Mouse (Mus musculus): ENCODE results near the gene Specc1l. TPM values are rescaled to one million over a fixed set of nuclear protein-coding genes. Genes with fewer than 3 reads are reported as not detected.

Specc1l gene
- polyA plus RNA-seq, 1 experiment: 31.6 TPM

DNA sequence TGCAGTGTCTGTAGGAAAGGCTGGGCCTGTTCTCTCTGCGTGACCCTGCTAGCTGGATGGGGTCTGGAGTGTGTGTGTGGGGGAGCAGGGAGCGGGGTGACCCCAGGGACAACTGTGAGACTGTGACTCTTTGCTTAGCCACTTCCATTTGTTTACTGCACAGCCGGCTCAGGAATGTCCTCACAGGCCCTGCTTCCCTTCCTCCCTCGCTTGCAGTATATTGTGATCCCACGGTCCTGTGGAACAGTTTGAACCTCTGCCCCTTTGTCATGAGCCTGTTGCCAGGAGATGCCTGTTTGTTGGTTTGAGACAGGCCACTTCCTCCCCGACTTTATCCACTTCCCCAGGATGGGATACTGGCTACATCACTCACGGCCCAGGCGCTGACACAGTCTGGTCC is 35.4 kb upstream of the Specc1l start:
- peaks cover 6% of the 10 kb centered on the region; the same call in 1 of the 2 replicates for H3K36me3 ChIP-seq (ENCODE audit: control insufficient read depth, insufficient read depth, low read length)
- H3K27ac ChIP-seq (ENCODE audit: control insufficient read depth, insufficient read depth, low read length): no peak overlapping the region
- DNase-seq: no peak
- H3K4me1 ChIP-seq (replicated peaks; ENCODE audit: control insufficient read depth, insufficient read depth, low read length): no peaks in the 10 kb centered on the region
- no peak overlapping the region for H3K4me3 ChIP-seq (ENCODE audit: control insufficient read depth, insufficient read depth, low read length)
- WGBS: 94% methylated on average over 8 of the region's 8 CpGs
- H3K27me3 ChIP-seq (ENCODE audit: control insufficient read depth, insufficient read depth, low read length): no peaks in the 10 kb centered on the region
- TF ChIP-seq POLR2A (IDR thresholded peaks at IDR 0.05; ENCODE audit: control insufficient read depth, extremely low read depth, insufficient read depth, low read length, poor library complexity): no peak
- no peak for TF ChIP-seq CTCF (IDR thresholded peaks at IDR 0.05; ENCODE audit: borderline replicate concordance, control insufficient read depth, extremely low read depth, insufficient read depth, low read length, poor library complexity)

- no peak overlapping the region for H3K4me3 ChIP-seq (ENCODE audit: control insufficient read depth, insufficient read depth, low read length)
- H3K27ac ChIP-seq (ENCODE audit: control insufficient read depth, insufficient read depth, low read length): no peak overlapping the region
- DNase-seq: no peak
- no peaks in the 10 kb centered on the region for H3K27me3 ChIP-seq (ENCODE audit: control insufficient read depth, insufficient read depth, low read length)
- WGBS: 98% methylated on average over 5 of the region's 5 CpGs
- no peak for TF ChIP-seq CTCF (IDR thresholded peaks at IDR 0.05; ENCODE audit: borderline replicate concordance, control insufficient read depth, extremely low read depth, insufficient read depth, low read length, poor library complexity)
- TF ChIP-seq POLR2A (IDR thresholded peaks at IDR 0.05; ENCODE audit: control insufficient read depth, extremely low read depth, insufficient read depth, low read length, poor library complexity): no peak
- H3K4me1 ChIP-seq (replicated peaks; ENCODE audit: control insufficient read depth, insufficient read depth, low read length): no peaks in the 10 kb centered on the region
- H3K36me3 ChIP-seq (ENCODE audit: control insufficient read depth, insufficient read depth, low read length): peaks cover 6% of the 10 kb centered on the region; the same call in 1 of the 2 replicates
Measured at GRCm38 (mm10) chr10:75178911-75179310, 33.0 kb upstream of the Specc1l start.

GRCm38 (mm10) chr10:75182151-75182774 is 29.6 kb upstream of the Specc1l start:
- peak; percentile 73 for DNase-seq
- Histone ChIP-seq H3K27ac (ENCODE audit: control insufficient read depth, insufficient read depth, low read length) (no peak overlapping the region), H3K4me3 (ENCODE audit: control insufficient read depth, insufficient read depth, low read length) (no peak overlapping the region), H3K36me3 (ENCODE audit: control insufficient read depth, insufficient read depth, low read length) (peaks cover 6% of the 10 kb centered on the region; the same call in 1 of the 2 replicates), H3K27me3 (ENCODE audit: control insufficient read depth, insufficient read depth, low read length) (no peaks in the 10 kb centered on the region), H3K4me1 (replicated peaks; ENCODE audit: control insufficient read depth, insufficient read depth, low read length) (no peaks in the 10 kb centered on the region)
- WGBS: 59% methylated on average over 14 of the region's 14 CpGs
- TF ChIP-seq POLR2A (IDR thresholded peaks at IDR 0.05; ENCODE audit: control insufficient read depth, extremely low read depth, insufficient read depth, low read length, poor library complexity) (no peak), CTCF (IDR thresholded peaks at IDR 0.05; ENCODE audit: borderline replicate concordance, control insufficient read depth, extremely low read depth, insufficient read depth, low read length, poor library complexity) (peak; percentile 88)

- DNase-seq: no peak
- 98% methylated on average over 9 of the region's 9 CpGs for WGBS
- Histone ChIP-seq H3K27ac (ENCODE audit: control insufficient read depth, insufficient read depth, low read length) (no peak overlapping the region), H3K4me3 (ENCODE audit: control insufficient read depth, insufficient read depth, low read length) (no peak overlapping the region), H3K36me3 (ENCODE audit: control insufficient read depth, insufficient read depth, low read length) (peaks cover 3% of the 10 kb centered on the region; the same call in 1 of the 2 replicates), H3K27me3 (ENCODE audit: control insufficient read depth, insufficient read depth, low read length) (no peaks in the 10 kb centered on the region), H3K4me1 (replicated peaks; ENCODE audit: control insufficient read depth, insufficient read depth, low read length) (0 out of 2 replicates have a peak, but pooled peaks cover 4% of the 10 kb centered on the region)
- TF ChIP-seq CTCF (IDR thresholded peaks at IDR 0.05; ENCODE audit: borderline replicate concordance, control insufficient read depth, extremely low read depth, insufficient read depth, low read length, poor library complexity): no peak
- no peak for TF ChIP-seq POLR2A (IDR thresholded peaks at IDR 0.05; ENCODE audit: control insufficient read depth, extremely low read depth, insufficient read depth, low read length, poor library complexity)
Measured at GRCm38 (mm10) chr10:75184826-75185225, 27.0 kb upstream of the Specc1l start.

GRCm38 (mm10) chr10:75186551-75186950 is 25.3 kb upstream of the Specc1l start:
- no peaks in the 10 kb centered on the region for H3K36me3 ChIP-seq (ENCODE audit: control insufficient read depth, insufficient read depth, low read length)
- H3K27ac ChIP-seq (ENCODE audit: control insufficient read depth, insufficient read depth, low read length): no peak overlapping the region
- no peak overlapping the region for H3K4me3 ChIP-seq (ENCODE audit: control insufficient read depth, insufficient read depth, low read length)
- 69% methylated on average over 6 of the region's 6 CpGs for whole genome bisulfite sequencing
- TF ChIP-seq POLR2A (IDR thresholded peaks at IDR 0.05; ENCODE audit: control insufficient read depth, extremely low read depth, insufficient read depth, low read length, poor library complexity): no peak
- no peak for TF ChIP-seq CTCF (IDR thresholded peaks at IDR 0.05; ENCODE audit: borderline replicate concordance, control insufficient read depth, extremely low read depth, insufficient read depth, low read length, poor library complexity)
- no peak for DNase-seq
- H3K4me1 ChIP-seq (replicated peaks; ENCODE audit: control insufficient read depth, insufficient read depth, low read length): 0 out of 2 replicates have a peak, but pooled peaks cover 4% of the 10 kb centered on the region
- no peaks in the 10 kb centered on the region for H3K27me3 ChIP-seq (ENCODE audit: control insufficient read depth, insufficient read depth, low read length)

- Histone ChIP-seq H3K36me3 (ENCODE audit: control insufficient read depth, insufficient read depth, low read length) (no peaks in the 10 kb centered on the region), H3K4me1 (replicated peaks; ENCODE audit: control insufficient read depth, insufficient read depth, low read length) (0 out of 2 replicates have a peak, but pooled peaks cover 4% of the 10 kb centered on the region), H3K27me3 (ENCODE audit: control insufficient read depth, insufficient read depth, low read length) (no peaks in the 10 kb centered on the region), H3K27ac (ENCODE audit: control insufficient read depth, insufficient read depth, low read length) (no peak overlapping the region), H3K4me3 (ENCODE audit: control insufficient read depth, insufficient read depth, low read length) (no peak overlapping the region)
- TF ChIP-seq CTCF (IDR thresholded peaks at IDR 0.05; ENCODE audit: borderline replicate concordance, control insufficient read depth, extremely low read depth, insufficient read depth, low read length, poor library complexity): no peak
- TF ChIP-seq POLR2A (IDR thresholded peaks at IDR 0.05; ENCODE audit: control insufficient read depth, extremely low read depth, insufficient read depth, low read length, poor library complexity): no peak
- 52% methylated on average over 8 of the region's 8 CpGs for WGBS
- DNase-seq: no peak
Measured at GRCm38 (mm10) chr10:75187366-75188056, 24.4 kb upstream of the Specc1l start.
